Mouse (Mus musculus) small intestine, adult 2 months (tissue): ENCODE data around the gene Mei1.

Experiments
- CTCF ChIP-seq: fragments of 200-500 bp; IDR thresholded peaks from 2 replicates; pipeline ENCODE4 v1.5.1; 2012; ENCODE audit warnings: low read depth, mild to moderate bottlenecking, control low read depth, inconsistent platforms, low read length, moderate library complexity, mixed read lengths; ENCODE audit not compliant: insufficient replicate concordance, insufficient read length; ENCODE audit errors: extremely low read depth
- POLR2A ChIP-seq: fragments of 200-500 bp; IDR thresholded peaks from 2 replicates; pipeline ENCODE4 v1.6.1; 2012; ENCODE audit warnings: low read depth, mild to moderate bottlenecking, control low read depth, inconsistent platforms, low read length, moderate library complexity

DNA sequence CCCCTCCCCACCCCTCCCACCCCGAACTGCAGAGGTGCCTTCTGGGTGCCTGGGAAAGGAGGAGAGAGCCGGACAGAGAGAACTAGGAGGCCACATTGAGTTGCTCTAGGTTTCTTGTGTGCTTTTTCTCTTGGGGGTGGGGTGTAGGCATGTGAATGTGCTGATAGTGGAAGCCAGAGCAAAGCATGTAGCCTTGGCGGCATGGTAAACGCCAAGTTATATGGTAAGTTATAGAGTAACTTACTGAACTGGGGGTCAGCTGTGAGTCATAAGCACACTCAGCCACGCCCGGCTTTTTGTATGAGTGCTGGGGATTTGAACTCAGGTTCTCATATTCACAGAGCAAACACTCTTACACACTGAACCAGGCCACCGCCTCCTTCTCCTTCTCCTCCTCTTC, 94.7 kb downstream of the Mei1 start:
- no peak for TF ChIP-seq CTCF
- no peak for TF ChIP-seq POLR2A
